Mouse (Mus musculus) lung, postnatal 0 days (tissue): ENCODE data around the gene Kcna7.

ENCODE experiments used
- CTCF ChIP-seq: IDR thresholded peaks from 2 replicates; pipeline ENCODE4 v1.5.1; 2016; ENCODE audit warnings: antibody characterized with exemption, mild to moderate bottlenecking
- EP300 ChIP-seq: IDR thresholded peaks from 2 replicates; pipeline ENCODE4 v1.6.1; 2016; ENCODE audit warnings: antibody characterized with exemption, mild to moderate bottlenecking, control low read depth

DNA sequence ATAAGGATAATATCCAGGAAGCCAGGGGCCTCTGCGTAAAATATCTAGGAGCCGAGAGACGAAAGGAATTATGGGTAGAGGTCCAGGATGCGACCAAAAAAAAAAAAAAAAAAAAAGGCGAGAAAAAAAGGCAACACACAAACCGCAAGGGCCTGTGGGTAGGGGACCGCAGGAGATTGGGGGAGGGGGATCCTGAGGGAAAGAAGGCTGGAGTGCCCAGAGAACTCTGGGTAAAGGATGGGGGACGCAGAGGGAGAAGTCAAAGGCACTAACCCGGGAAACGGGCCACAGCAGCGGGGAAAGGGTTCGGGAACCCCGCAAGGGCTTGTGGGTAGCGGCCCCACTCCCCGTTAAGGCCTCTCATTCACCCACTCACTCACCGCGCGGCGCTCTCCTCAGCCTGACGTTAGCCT, 10.3 kb upstream of the Kcna7 start:
- TF ChIP-seq CTCF (no peak), EP300 (no peak)
